16 mouse cellular contexts compared by ENCODE assay signal in the genomic region with DNA sequence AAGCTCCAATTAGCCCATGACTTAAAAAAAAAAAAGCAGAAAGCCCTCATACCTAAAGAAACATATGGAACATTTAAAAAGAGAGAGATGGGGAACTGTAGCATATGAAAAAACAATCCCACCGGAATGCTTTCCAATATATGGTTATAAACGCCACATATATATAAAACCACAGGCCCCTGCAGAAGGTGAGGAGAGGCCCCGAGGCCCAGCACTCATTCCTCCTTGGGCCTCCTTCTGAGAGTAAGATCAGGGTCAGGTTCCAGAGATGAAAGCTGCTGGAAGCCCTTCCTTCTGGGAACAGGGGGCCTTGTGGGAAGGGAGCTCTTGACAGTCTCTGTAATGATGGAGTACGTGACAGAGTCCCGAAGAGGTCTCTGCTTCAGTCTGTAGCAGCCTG.
DNase-seq lines count a peak whose midpoint lies in the region; ATAC-seq and TF ChIP-seq lines count a peak whose summit lies in the region.
"Had no signal": no experiment of that assay in that cellular context is flagged by ENCODE, and none has a peak within 500 bp of the region (broad histone marks: within the 10 kb centered on the region; RNA-seq: fewer than 3 reads in every experiment).

No protein-coding gene starts in this region.

- H3K27ac ChIP-seq in heart, embryonic 10.5 days: peak overlapping the region; percentile 36; the same call in 1 of the 2 replicates
- H3K27ac ChIP-seq in lung, embryonic 14.5 days (ENCODE audit: low read depth): 0 out of 2 replicates have a peak overlapping the region, but pooled peaks have one; percentile 38
- peak overlapping the region; percentile 30; the same call in 1 of the 2 replicates for H3K27ac ChIP-seq in embryonic facial prominence, embryonic 14.5 days (replicated peaks; ENCODE audit: low read depth, low read length)
- H3K27ac ChIP-seq in limb, embryonic 14.5 days (replicated peaks; ENCODE audit: low read depth, low read length): peak overlapping the region; percentile 44; the same call in 1 of the 2 replicates
- H3K27ac ChIP-seq in midbrain, embryonic 10.5 days (replicated peaks): no peak overlapping the region; the same call in 1 of the 2 replicates
- H3K27ac ChIP-seq: kidney, postnatal 0 days had no signal

- H3K27me3 ChIP-seq in heart, embryonic 10.5 days (ENCODE audit: insufficient read depth, poor library complexity, severe bottlenecking): no peaks in the 10 kb centered on the region
- no peaks in the 10 kb centered on the region for H3K27me3 ChIP-seq in lung, embryonic 14.5 days (ENCODE audit: insufficient read depth, low read length)
- no peaks in the 10 kb centered on the region for H3K27me3 ChIP-seq in embryonic facial prominence, embryonic 14.5 days (replicated peaks; ENCODE audit: control insufficient read depth, insufficient read depth, low read length)
- no peaks in the 10 kb centered on the region for H3K27me3 ChIP-seq in limb, embryonic 14.5 days (ENCODE audit: control insufficient read depth, insufficient read depth, low read length)
- H3K27me3 ChIP-seq in midbrain, embryonic 10.5 days (ENCODE audit: low read depth, poor library complexity, severe bottlenecking): peaks cover 24% of the 10 kb centered on the region

- 77% methylated on average over 5 of the region's 5 CpGs for WGBS in heart, embryonic 10.5 days
- 31% methylated on average over 5 of the region's 5 CpGs for WGBS in lung, embryonic 14.5 days
- 30% methylated on average over 5 of the region's 5 CpGs for WGBS in embryonic facial prominence, embryonic 14.5 days
- WGBS in limb, embryonic 14.5 days: 13% methylated on average over 5 of the region's 5 CpGs
- 69% methylated on average over 5 of the region's 5 CpGs for WGBS in midbrain, embryonic 10.5 days

- H3K4me1 ChIP-seq in heart, embryonic 10.5 days: peaks cover 8% of the 10 kb centered on the region
- H3K4me1 ChIP-seq in lung, embryonic 14.5 days (ENCODE audit: insufficient read depth): peaks cover 9% of the 10 kb centered on the region; the same call in 1 of the 2 replicates
- peaks cover 10% of the 10 kb centered on the region for H3K4me1 ChIP-seq in embryonic facial prominence, embryonic 14.5 days (ENCODE audit: control insufficient read depth, insufficient read depth, low read length)
- H3K4me1 ChIP-seq in limb, embryonic 14.5 days (ENCODE audit: control insufficient read depth, insufficient read depth, low read length): peaks cover 35% of the 10 kb centered on the region
- H3K4me1 ChIP-seq in midbrain, embryonic 10.5 days: peaks cover 30% of the 10 kb centered on the region

- no peaks in the 10 kb centered on the region for H3K9me3 ChIP-seq in heart, embryonic 10.5 days
- H3K9me3 ChIP-seq in lung, embryonic 14.5 days (ENCODE audit: low read depth, low read length): no peaks in the 10 kb centered on the region
- no peaks in the 10 kb centered on the region for H3K9me3 ChIP-seq in embryonic facial prominence, embryonic 14.5 days (ENCODE audit: control insufficient read depth, low read length)
- H3K9me3 ChIP-seq in limb, embryonic 14.5 days (ENCODE audit: control insufficient read depth, low read length): no peaks in the 10 kb centered on the region
- no peaks in the 10 kb centered on the region for H3K9me3 ChIP-seq in midbrain, embryonic 10.5 days (replicated peaks)

- ATAC-seq in lung, embryonic 14.5 days (ENCODE audit: insufficient read depth): no peak
- no peak for ATAC-seq in embryonic facial prominence, embryonic 14.5 days (ENCODE audit: low read depth)
- peak; percentile 58 for ATAC-seq in limb, embryonic 14.5 days (ENCODE audit: low FRiP score, low read depth)

- no peak for DNase-seq in heart, embryonic 10.5 days (ENCODE audit: low spot score)
- no peak for DNase-seq in heart, postnatal 25 days (ENCODE audit: low spot score)
- peak; percentile 41 for DNase-seq in lung, embryonic 14.5 days
- no peak for DNase-seq in lung, postnatal 36 days
- peak; percentile 20 for DNase-seq in embryonic facial prominence, embryonic 14.5 days (ENCODE audit: low spot score)
- peak; percentile 17 for DNase-seq in limb, embryonic 14.5 days (ENCODE audit: low spot score)
- no peak for DNase-seq in right cerebral cortex, postnatal 4 days
- no peak for DNase-seq in midbrain, embryonic 10.5 days (ENCODE audit: low spot score)
- DNase-seq: adrenal gland, postnatal 25 days; cerebellum, adult 2 months; liver; lung, adult 2 months; right cerebral cortex, adult 18-20 months; spleen, adult 18-20 months; thymus, postnatal 14 days had no signal

- no peak for TF ChIP-seq POLR2A in limb, embryonic 14.5 days (IDR thresholded peaks at IDR 0.05; ENCODE audit: borderline replicate concordance, extremely low read depth, insufficient read depth, insufficient read length)

- intact Hi-C loops in heart, postnatal 25 days (cut with DNase I): no loop called here

- no peak for TF ChIP-seq CTCF in lung, embryonic 14.5 days (IDR thresholded peaks at IDR 0.05; ENCODE audit: low read depth)

- no peak overlapping the region for H3K9ac ChIP-seq in lung, embryonic 14.5 days
- H3K9ac ChIP-seq in embryonic facial prominence, embryonic 14.5 days (ENCODE audit: low read depth, low read length): no peak overlapping the region
- H3K9ac ChIP-seq in limb, embryonic 14.5 days (ENCODE audit: low read depth, low read length, severe bottlenecking): no peak overlapping the region

- no peak overlapping the region for H3K4me2 ChIP-seq in lung, embryonic 14.5 days
- H3K4me2 ChIP-seq in embryonic facial prominence, embryonic 14.5 days (ENCODE audit: low read depth, low read length): no peak overlapping the region
- 0 out of 2 replicates have a peak overlapping the region, but pooled peaks have one; percentile 4 for H3K4me2 ChIP-seq in limb, embryonic 14.5 days (replicated peaks; ENCODE audit: low read depth, low read length, severe bottlenecking)

- no peaks in the 10 kb centered on the region for H3K36me3 ChIP-seq in heart, embryonic 10.5 days
- H3K36me3 ChIP-seq in lung, embryonic 14.5 days (ENCODE audit: insufficient read depth): no peaks in the 10 kb centered on the region
- H3K36me3 ChIP-seq in embryonic facial prominence, embryonic 14.5 days (ENCODE audit: control insufficient read depth, insufficient read depth, low read length): no peaks in the 10 kb centered on the region
- no peaks in the 10 kb centered on the region for H3K36me3 ChIP-seq in limb, embryonic 14.5 days (ENCODE audit: control insufficient read depth, insufficient read depth, low read length)
- H3K36me3 ChIP-seq in midbrain, embryonic 10.5 days: no peaks in the 10 kb centered on the region

- no peak overlapping the region for H3K4me3 ChIP-seq in heart, embryonic 10.5 days
- H3K4me3 ChIP-seq in lung, embryonic 14.5 days (ENCODE audit: low read depth, low read length): no peak overlapping the region
- H3K4me3 ChIP-seq in embryonic facial prominence, embryonic 14.5 days (ENCODE audit: low read depth, low read length): no peak overlapping the region
- no peak overlapping the region for H3K4me3 ChIP-seq in limb, embryonic 14.5 days (replicated peaks; ENCODE audit: low read length)
- no peak overlapping the region for H3K4me3 ChIP-seq in midbrain, embryonic 10.5 days

Comparison
In these comparisons a context has a peak if more than half of its experiments do, and no peak if none do; other contexts are left out.
1. DNase-seq: peak in lung, embryonic 14.5 days (single experiment), embryonic facial prominence, embryonic 14.5 days (single experiment) and limb, embryonic 14.5 days (single experiment); none in heart, embryonic 10.5 days (single experiment), heart, postnatal 25 days (single experiment), lung, postnatal 36 days (single experiment), right cerebral cortex, postnatal 4 days (single experiment) and midbrain, embryonic 10.5 days (single experiment).